Mouse (Mus musculus) kidney, postnatal 10 days (tissue): ENCODE measurements around the gene Slc25a34.

Experiments used
- DNase-seq: peaks from one replicate; pipeline ENCODE4 v3.0.0; 2021; ENCODE audit warnings: mixed read lengths

Gene Slc25a34

GRCm38 (mm10) chr4:141574789-141575702 lies 48.6 kb downstream of the Slc25a34 start:
- peak; percentile 94 for DNase-seq

GRCm38 (mm10) chr4:141573359-141573966 lies 50.2 kb downstream of the Slc25a34 start:
- DNase-seq = peak; percentile 75

DNA sequence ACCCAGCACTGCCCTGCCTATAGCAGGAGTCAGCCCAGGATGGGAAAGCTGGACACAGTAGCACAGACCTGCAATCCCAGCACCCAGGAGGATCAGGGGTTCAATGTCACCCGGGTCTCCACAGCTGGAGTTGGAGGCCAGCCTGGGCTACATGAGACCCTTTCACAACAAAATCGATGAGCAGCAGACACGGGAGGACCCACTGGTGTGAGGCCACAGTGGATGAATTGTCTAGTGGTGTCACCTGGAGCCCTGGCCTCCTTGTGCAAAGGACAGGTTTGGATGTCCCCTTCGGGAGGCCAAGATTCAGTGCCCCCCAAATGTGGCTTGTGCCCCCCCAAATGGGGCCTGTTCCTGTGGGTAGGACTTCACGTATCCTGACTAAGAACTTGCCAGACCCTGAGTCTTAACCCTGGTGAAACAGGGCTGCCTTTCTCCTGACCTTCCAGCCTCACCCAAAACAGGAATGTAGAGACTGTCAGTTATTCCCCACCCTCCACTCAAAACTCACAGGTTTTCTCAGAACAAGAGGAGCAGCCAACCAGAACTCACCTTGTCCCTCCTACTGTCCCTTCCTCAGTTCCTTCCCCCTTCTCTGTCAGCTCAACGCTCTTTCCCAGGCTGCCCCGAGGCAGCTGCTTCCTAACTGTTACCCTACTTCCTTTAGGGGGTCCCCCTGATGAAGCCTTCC lies 50.8 kb downstream of the Slc25a34 start:
- no peak for DNase-seq

DNA sequence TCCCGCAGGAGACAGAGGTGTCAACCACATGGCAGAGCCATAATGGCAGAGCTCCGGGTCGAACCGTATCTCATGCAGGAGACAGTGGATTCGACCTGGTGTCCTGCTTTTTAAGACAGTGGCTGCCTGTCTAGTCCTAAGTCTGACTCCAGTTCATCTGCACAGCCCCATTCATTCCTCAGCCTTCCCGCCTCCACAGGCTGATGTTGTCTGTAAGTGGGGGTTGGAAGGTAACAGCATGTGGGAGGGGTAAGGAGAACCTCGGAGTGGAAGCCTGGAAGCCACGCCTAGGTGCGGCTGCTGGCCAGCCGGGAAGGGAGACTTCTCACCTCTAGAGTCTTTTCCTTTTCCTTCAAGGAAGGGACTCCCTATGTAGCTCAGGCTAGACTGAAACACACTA lies 51.7 kb downstream of the Slc25a34 start:
- no peak for DNase-seq

- DNase-seq = peak; percentile 75
Measured at GRCm38 (mm10) chr4:141571337-141571739, 52.3 kb downstream of the Slc25a34 start.

GRCm38 (mm10) chr4:141570821-141571220 lies 52.8 kb downstream of the Slc25a34 start:
- DNase-seq = no peak

DNA sequence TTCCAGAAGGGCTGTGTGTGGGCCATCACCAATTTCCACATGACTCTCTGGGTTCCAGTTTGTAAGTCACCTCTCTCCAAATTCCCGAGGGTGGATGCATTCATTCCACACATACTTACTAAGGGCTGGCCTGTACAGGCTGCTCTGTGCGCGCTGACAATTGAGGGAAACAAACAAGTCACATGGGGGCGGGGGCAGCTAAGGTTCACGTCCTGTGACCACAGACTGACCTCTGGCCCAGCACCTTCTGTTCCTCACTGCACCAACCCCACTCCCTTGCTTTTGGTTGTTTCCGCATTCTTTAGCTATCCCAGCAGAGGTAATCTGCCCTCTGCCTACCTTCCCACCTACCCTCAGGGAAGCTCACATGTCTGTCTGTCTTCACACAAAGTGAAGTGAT lies 53.6 kb downstream of the Slc25a34 start:
- peak; percentile 81 for DNase-seq

DNA sequence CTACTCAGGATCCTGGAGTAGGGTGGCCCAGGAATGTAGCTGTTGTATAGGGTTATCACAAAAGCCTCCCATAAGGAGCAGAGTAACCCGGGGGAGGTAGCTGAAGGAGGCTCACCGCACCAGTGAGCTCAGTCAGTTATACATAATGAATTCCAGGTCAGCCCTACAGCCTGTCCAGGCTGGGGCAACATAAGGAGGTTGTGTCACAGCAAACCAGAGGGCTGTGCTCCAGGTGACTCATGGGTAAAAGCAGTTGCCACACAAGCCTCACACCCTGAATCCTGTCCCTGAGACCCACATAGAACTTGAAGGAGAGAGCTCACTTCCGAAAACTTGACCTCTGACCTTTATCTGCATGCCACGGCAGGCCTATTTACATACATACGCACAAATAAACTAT lies 54.7 kb downstream of the Slc25a34 start:
- no peak for DNase-seq
